Mouse (Mus musculus): ENCODE data around the gene Tcp11.

GRCm38 (mm10) chr17:28028236-28028635 lies 52.2 kb downstream of the Tcp11 start:
- TF ChIP-seq EP300 (optimal IDR thresholded peaks at IDR 0.05), result no peak
- no peak for TF ChIP-seq CTCF (IDR thresholded peaks at IDR 0.05; ENCODE audit: low read depth)
